Mouse (Mus musculus) heart, embryonic 11.5 days (tissue): ENCODE measurements around the gene Sh3gl2. TPM values are rescaled to one million over a fixed set of nuclear protein-coding genes. Genes with fewer than 3 reads are reported as not detected.

ENCODE experiments used
- ATAC-seq: fragments of 200-750 bp; cut with Nextera tagmentation; replicated peaks from 2 replicates; pipeline ENCODE4 v1.8.0; 2017; ENCODE audit warnings: moderate library complexity; ENCODE audit not compliant: insufficient number of reproducible peaks, low FRiP score, low TSS enrichment
- H3K27ac ChIP-seq: fragments of 300-500 bp; sonication (generic); 2 replicates; pipeline ENCODE4 v1.5.1; 2014; ENCODE audit warnings: mild to moderate bottlenecking, low read depth, low read length
- H3K27me3 ChIP-seq: fragments of 300-500 bp; sonication (generic); 2 replicates; pipeline ENCODE4 v1.6.1; 2014; ENCODE audit warnings: mild to moderate bottlenecking, low read length, mixed read lengths; ENCODE audit not compliant: control insufficient read depth, insufficient read depth
- H3K36me3 ChIP-seq: fragments of 300-500 bp; sonication (generic); 2 replicates; pipeline ENCODE4 v1.6.1; 2014; ENCODE audit warnings: mild to moderate bottlenecking, low read length, moderate library complexity, mixed read lengths; ENCODE audit not compliant: control insufficient read depth, insufficient read depth
- H3K4me1 ChIP-seq: fragments of 300-500 bp; sonication (generic); 2 replicates; pipeline ENCODE4 v1.6.1; 2014; ENCODE audit warnings: low read length; ENCODE audit not compliant: control insufficient read depth, insufficient read depth
- H3K4me2 ChIP-seq: fragments of 300-500 bp; sonication (generic); 2 replicates; pipeline ENCODE4 v1.6.1; 2014; ENCODE audit warnings: mild to moderate bottlenecking, moderate library complexity
- H3K4me3 ChIP-seq: fragments of 300-500 bp; sonication (generic); 2 replicates; pipeline ENCODE4 v1.5.1; 2014; ENCODE audit warnings: low read depth, low read length
- H3K9ac ChIP-seq: fragments of 300-500 bp; sonication (generic); 2 replicates; pipeline ENCODE4 v1.6.1; 2014; ENCODE audit warnings: mild to moderate bottlenecking, low read depth, low read length, moderate library complexity
- H3K9me3 ChIP-seq: fragments of 300-500 bp; sonication (generic); replicated peaks from 2 replicates; pipeline ENCODE4 v1.6.1; 2016; ENCODE audit warnings: low read length; ENCODE audit not compliant: control insufficient read depth
- WGBS: fragments of 180-500 bp; shearing (Covaris S2); extraction: QIAGEN DNeasy Blood & Tissue Kit; methylation state at CpG from one replicate; pipeline ENCODE4 v1.1.7; 2014; ENCODE audit not compliant: insufficient replicate concordance; 5-methylcytosine and 5-hydroxymethylcytosine counted together
- polyA plus RNA-seq: library from polyadenylated mRNA; unstranded; fragments of >200 nt; fragmentation: Nextera tagmentation; extraction: Ambion mirVana; gene quantifications from 2 replicates; pipeline ENCODE4 v1.2.1, GENCODE M21; 2014

The Sh3gl2 gene
- polyA plus RNA-seq, 1 experiment from 2014 or later: 0.76 TPM

DNA sequence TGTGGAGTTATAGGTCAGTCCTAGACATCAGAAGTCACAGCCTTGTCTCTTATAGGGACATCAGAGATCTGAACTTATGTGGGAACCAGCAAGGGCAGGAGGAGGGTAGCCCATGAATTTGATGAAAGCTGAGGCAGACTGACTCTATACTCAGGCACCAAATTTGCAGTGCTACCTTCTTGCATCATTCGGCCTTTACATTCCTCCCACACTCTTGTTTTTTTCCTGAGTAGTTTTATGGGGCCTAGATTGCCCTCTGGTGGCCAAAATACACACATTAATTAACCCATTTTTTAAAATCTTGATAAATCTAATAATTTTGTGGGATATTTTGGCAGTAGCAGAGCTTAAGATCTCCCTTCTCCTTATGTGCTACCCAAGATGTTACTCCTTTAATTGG is 186.9 kb downstream of the Sh3gl2 start:
- WGBS: 72% methylated on average over 1 of the region's 1 CpGs
- H3K4me2 ChIP-seq: no peak overlapping the region
- no peak overlapping the region for H3K9ac ChIP-seq

GRCm38 (mm10) chr4:85398765-85399164 is 193.8 kb downstream of the Sh3gl2 start:
- no peaks in the 10 kb centered on the region for H3K4me1 ChIP-seq

More for the DNA sequence above, 186.9 kb downstream of the Sh3gl2 start:
- Histone ChIP-seq H3K36me3 (no peaks in the 10 kb centered on the region), H3K9me3 (no peaks in the 10 kb centered on the region), H3K4me1 (no peaks in the 10 kb centered on the region), H3K27me3 (no peaks in the 10 kb centered on the region), H3K27ac (no peak overlapping the region), H3K4me3 (no peak overlapping the region)
- no peak for ATAC-seq

GRCm38 (mm10) chr4:85402823-85403222 is 197.9 kb downstream of the Sh3gl2 start:
- H3K4me1 ChIP-seq: no peaks in the 10 kb centered on the region
- H3K4me3 ChIP-seq: no peak overlapping the region
- H3K9ac ChIP-seq: no peak overlapping the region
- ATAC-seq: no peak
- no peak overlapping the region for H3K4me2 ChIP-seq
- 37% methylated on average over 4 of the region's 4 CpGs for WGBS
- no peaks in the 10 kb centered on the region for H3K27me3 ChIP-seq
- no peak overlapping the region for H3K27ac ChIP-seq
- no peaks in the 10 kb centered on the region for H3K9me3 ChIP-seq
- no peaks in the 10 kb centered on the region for H3K36me3 ChIP-seq

More at GRCm38 (mm10) chr4:85398765-85399164, 193.8 kb downstream of the Sh3gl2 start:
- H3K36me3 ChIP-seq: no peaks in the 10 kb centered on the region
- H3K4me2 ChIP-seq: no peak overlapping the region
- no peak overlapping the region for H3K4me3 ChIP-seq
- WGBS: 82% methylated on average over 8 of the region's 8 CpGs
- no peak for ATAC-seq
- no peaks in the 10 kb centered on the region for H3K9me3 ChIP-seq
- H3K9ac ChIP-seq: no peak overlapping the region
- no peaks in the 10 kb centered on the region for H3K27me3 ChIP-seq
- H3K27ac ChIP-seq: no peak overlapping the region

DNA sequence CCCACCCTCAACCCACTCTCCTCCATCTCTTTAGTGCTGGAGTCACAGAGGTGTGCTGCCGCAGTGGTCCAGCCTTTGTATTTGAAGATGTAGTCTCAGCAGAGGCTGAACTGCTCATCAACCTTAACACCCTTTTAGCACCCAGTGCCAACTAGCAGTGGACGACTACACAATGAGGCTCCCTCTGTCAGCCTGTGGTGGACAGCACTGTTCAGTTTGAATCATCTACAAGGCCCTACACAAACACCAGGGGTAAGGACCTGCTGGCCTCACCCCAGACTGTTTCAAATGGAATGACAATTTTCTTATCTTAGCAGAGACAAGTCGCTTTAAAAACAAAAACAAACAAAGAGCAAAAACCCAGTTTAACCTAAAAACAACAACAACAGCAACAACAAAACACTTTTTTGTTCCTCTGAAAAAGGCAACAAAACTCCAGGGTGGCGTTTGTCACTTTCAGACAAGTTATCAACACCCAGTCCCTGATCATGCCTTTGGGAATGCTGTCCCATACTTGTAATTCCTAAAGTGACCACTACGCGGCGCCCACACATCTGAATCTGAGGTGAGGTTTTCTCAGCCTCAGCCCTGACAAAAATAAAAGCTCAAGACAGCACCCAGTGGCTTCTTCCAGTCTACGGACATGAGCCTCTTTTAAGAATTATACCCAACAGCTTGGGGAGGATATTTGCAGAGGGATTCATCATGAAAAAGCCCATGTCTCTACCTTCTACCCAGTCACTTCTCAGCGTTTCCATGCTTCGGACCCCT is 199.7 kb downstream of the Sh3gl2 start:
- no peak for ATAC-seq
- no peak overlapping the region for H3K9ac ChIP-seq
- no peaks in the 10 kb centered on the region for H3K27me3 ChIP-seq
- H3K4me2 ChIP-seq: no peak overlapping the region
- H3K27ac ChIP-seq: no peak overlapping the region
- 33% methylated on average over 10 of the region's 10 CpGs for WGBS
- H3K4me3 ChIP-seq: no peak overlapping the region
- no peaks in the 10 kb centered on the region for H3K36me3 ChIP-seq
- H3K9me3 ChIP-seq: no peaks in the 10 kb centered on the region
- no peaks in the 10 kb centered on the region for H3K4me1 ChIP-seq

DNA sequence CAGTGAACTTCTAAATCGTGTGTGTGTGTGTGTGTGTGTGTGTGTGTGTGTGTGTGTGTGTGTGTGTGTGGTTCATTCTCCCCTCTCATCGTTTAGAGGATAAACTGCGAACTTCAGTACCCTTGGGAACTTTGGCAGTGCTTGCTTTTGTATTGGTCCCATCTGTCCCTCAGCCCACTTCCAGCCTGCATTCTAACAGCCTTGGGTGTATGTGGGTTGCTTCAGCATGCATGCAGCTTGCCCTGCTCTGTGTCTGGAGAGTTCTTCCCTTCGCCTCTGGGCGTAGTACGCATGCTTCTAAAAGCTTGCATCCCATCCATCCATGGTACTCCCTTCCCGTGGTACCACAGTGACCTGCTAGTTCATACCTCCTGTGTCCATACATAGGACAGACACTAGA is 200.3 kb downstream of the Sh3gl2 start:
- Histone ChIP-seq H3K4me2 (no peak overlapping the region), H3K9ac (no peak overlapping the region), H3K4me3 (no peak overlapping the region), H3K27me3 (no peaks in the 10 kb centered on the region), H3K36me3 (no peaks in the 10 kb centered on the region), H3K4me1 (no peaks in the 10 kb centered on the region), H3K27ac (no peak overlapping the region), H3K9me3 (no peaks in the 10 kb centered on the region)
- no peak for ATAC-seq
- 68% methylated on average over 7 of the region's 7 CpGs for WGBS

GRCm38 (mm10) chr4:85416466-85416865 is 211.5 kb downstream of the Sh3gl2 start:
- no peak overlapping the region for H3K9ac ChIP-seq
- WGBS: 87% methylated on average over 3 of the region's 3 CpGs
- no peak for ATAC-seq

GRCm38 (mm10) chr4:85420429-85420828 is 215.5 kb downstream of the Sh3gl2 start:
- WGBS: 78% methylated on average over 6 of the region's 6 CpGs
- Histone ChIP-seq H3K9ac (no peak overlapping the region), H3K4me2 (no peak overlapping the region), H3K36me3 (no peaks in the 10 kb centered on the region), H3K4me1 (no peaks in the 10 kb centered on the region), H3K9me3 (no peaks in the 10 kb centered on the region), H3K27me3 (no peaks in the 10 kb centered on the region), H3K4me3 (no peak overlapping the region), H3K27ac (no peak overlapping the region)
- no peak for ATAC-seq

More at GRCm38 (mm10) chr4:85416466-85416865, 211.5 kb downstream of the Sh3gl2 start:
- H3K27ac ChIP-seq: no peak overlapping the region
- no peak overlapping the region for H3K4me3 ChIP-seq
- no peaks in the 10 kb centered on the region for H3K36me3 ChIP-seq
- no peaks in the 10 kb centered on the region for H3K27me3 ChIP-seq
- H3K4me2 ChIP-seq: no peak overlapping the region
- no peaks in the 10 kb centered on the region for H3K9me3 ChIP-seq
- H3K4me1 ChIP-seq: no peaks in the 10 kb centered on the region

GRCm38 (mm10) chr4:85426211-85426610 is 221.3 kb downstream of the Sh3gl2 start:
- Histone ChIP-seq H3K4me1 (no peaks in the 10 kb centered on the region), H3K36me3 (no peaks in the 10 kb centered on the region), H3K4me2 (no peak overlapping the region), H3K4me3 (no peak overlapping the region), H3K27ac (no peak overlapping the region), H3K9me3 (no peaks in the 10 kb centered on the region), H3K27me3 (no peaks in the 10 kb centered on the region), H3K9ac (no peak overlapping the region)
- ATAC-seq: no peak
- WGBS: 74% methylated on average over 4 of the region's 4 CpGs

GRCm38 (mm10) chr4:85432786-85433185 is 227.9 kb downstream of the Sh3gl2 start:
- WGBS: 79% methylated on average over 4 of the region's 4 CpGs
- Histone ChIP-seq H3K27me3 (no peaks in the 10 kb centered on the region), H3K4me3 (no peak overlapping the region), H3K36me3 (no peaks in the 10 kb centered on the region), H3K9me3 (no peaks in the 10 kb centered on the region), H3K9ac (no peak overlapping the region), H3K27ac (no peak overlapping the region), H3K4me2 (no peak overlapping the region), H3K4me1 (no peaks in the 10 kb centered on the region)
- ATAC-seq: no peak
